Mouse (Mus musculus) CH12.LX (cell line): ENCODE measurements around the gene Fam49a. TPM values are rescaled to one million over a fixed set of nuclear protein-coding genes. Genes with fewer than 3 reads are reported as not detected.

Source experiments
- DNase-seq: peaks from one replicate; pipeline ENCODE4 v3.0.0-alpha.2; 2013; ENCODE audit errors: extremely low read depth
- H3K27ac ChIP-seq: 2 replicates; pipeline ENCODE4 v1.5.1; 2012; ENCODE audit warnings: low read depth, mild to moderate bottlenecking, control low read depth, moderate library complexity; ENCODE audit not compliant: insufficient read depth
- H3K27me3 ChIP-seq: replicated peaks from 2 replicates; pipeline ENCODE3; 2012; ENCODE audit warnings: inconsistent platforms
- H3K36me3 ChIP-seq, 2 experiments: replicated peaks in 1 of 2; 2 replicates each; pipeline versions ENCODE3 to v1.6.1; 2012; ENCODE audit warnings: inconsistent platforms in 1 of 2, low read length in 1 of 2, mild to moderate bottlenecking in 1 of 2, mixed read lengths in 1 of 2, moderate library complexity in 1 of 2; ENCODE audit not compliant: control insufficient read depth in 1 of 2, insufficient read depth in 1 of 2
- H3K4me1 ChIP-seq, 2 experiments: 2 replicates each; pipeline ENCODE4 v1.6.1; 2012; ENCODE audit warnings: inconsistent platforms in 1 of 2, moderate library complexity in 1 of 2; ENCODE audit not compliant: insufficient read depth in 2 of 2, control insufficient read depth in 1 of 2
- H3K4me2 ChIP-seq: 2 replicates; pipeline ENCODE4 v1.6.1; 2012; ENCODE audit warnings: low read depth, mild to moderate bottlenecking, control low read depth; ENCODE audit not compliant: poor library complexity, insufficient read depth, severe bottlenecking
- H3K4me3 ChIP-seq, 3 experiments: fragments of 150-350 bp in 1 of 3; sonication (generic) in 1 of 3; replicated peaks in 1 of 3; 2 replicates each; pipeline versions ENCODE3 to v1.5.1; 2011 to 2012; ENCODE audit warnings: low read depth in 2 of 3, low read length in 2 of 3, mild to moderate bottlenecking in 2 of 3, moderate library complexity in 2 of 3, control low read depth in 1 of 3, improper control_type of control experiment in 1 of 3, inconsistent platforms in 1 of 3, mixed read lengths in 1 of 3; ENCODE audit not compliant: poor library complexity in 1 of 3
- H3K79me2 ChIP-seq: replicated peaks from 2 replicates; pipeline ENCODE4 v1.6.1; 2012; ENCODE audit warnings: mild to moderate bottlenecking, moderate library complexity; ENCODE audit not compliant: control insufficient read depth, poor library complexity, insufficient read depth, severe bottlenecking; ENCODE audit errors: extremely low read depth
- H3K9ac ChIP-seq: 2 replicates; pipeline ENCODE4 v1.6.1; 2012; ENCODE audit warnings: low read depth, mild to moderate bottlenecking, control low read depth, moderate library complexity; ENCODE audit not compliant: insufficient read depth
- H3K9me3 ChIP-seq: replicated peaks from 2 replicates; pipeline ENCODE3; 2012; ENCODE audit warnings: low read length, inconsistent platforms, mixed read lengths
- BHLHE40 ChIP-seq: IDR thresholded peaks from 2 replicates; pipeline ENCODE4 v1.6.1; 2011; ENCODE audit warnings: mild to moderate bottlenecking, low read depth, low read length, improper control_type of control experiment
- CHD1 ChIP-seq: IDR thresholded peaks from 2 replicates; pipeline ENCODE4 v1.6.1; 2012; ENCODE audit warnings: low read depth, low read length, improper control_type of control experiment, inconsistent platforms
- CHD2 ChIP-seq: IDR thresholded peaks from 2 replicates; pipeline ENCODE4 v1.6.1; 2011; ENCODE audit warnings: low read length, improper control_type of control experiment
- CTCF ChIP-seq, 2 experiments: IDR thresholded peaks in 1 of 2; conservative IDR thresholded peaks in 1 of 2; 2 replicates each; pipeline ENCODE4 v1.5.1; 2011 to 2012; ENCODE audit warnings: low read depth in 2 of 2, low read length in 2 of 2, improper control_type of control experiment in 1 of 2, inconsistent platforms in 1 of 2, mild to moderate bottlenecking in 1 of 2, moderate library complexity in 1 of 2
- E2F4 ChIP-seq: IDR thresholded peaks from 2 replicates; pipeline ENCODE4 v1.6.1; 2011; ENCODE audit warnings: low read depth, low read length, improper control_type of control experiment; ENCODE audit not compliant: insufficient replicate concordance
- ELF1 ChIP-seq: IDR thresholded peaks from 2 replicates; pipeline ENCODE4 v1.6.1; 2014; ENCODE audit warnings: low read depth, mild to moderate bottlenecking, inconsistent platforms, low read length, improper control_type of control experiment
- EP300 ChIP-seq: IDR thresholded peaks from 2 replicates; pipeline ENCODE4 v1.6.1; 2011; ENCODE audit warnings: low read length, improper control_type of control experiment
- ETS1 ChIP-seq: conservative IDR thresholded peaks from 2 replicates; pipeline ENCODE4 v1.6.1; 2012; ENCODE audit warnings: low read depth, mild to moderate bottlenecking, inconsistent platforms, low read length, improper control_type of control experiment, moderate library complexity
- GABPA ChIP-seq: IDR thresholded peaks from 2 replicates; pipeline ENCODE4 v1.6.1; 2012; ENCODE audit warnings: low read depth, low read length, improper control_type of control experiment, inconsistent platforms; ENCODE audit not compliant: insufficient replicate concordance
- HCFC1 ChIP-seq: IDR thresholded peaks from 2 replicates; pipeline ENCODE4 v1.6.1; 2012; ENCODE audit warnings: low read depth, mild to moderate bottlenecking, inconsistent platforms, low read length, improper control_type of control experiment
- JUN ChIP-seq: IDR thresholded peaks from 2 replicates; pipeline ENCODE4 v1.6.1; 2011; ENCODE audit warnings: low read depth, mild to moderate bottlenecking, low read length, improper control_type of control experiment, moderate library complexity; ENCODE audit not compliant: insufficient read depth
- MAFK ChIP-seq: IDR thresholded peaks from 2 replicates; pipeline ENCODE4 v1.6.1; 2011; ENCODE audit warnings: low read length, improper control_type of control experiment; ENCODE audit not compliant: insufficient replicate concordance
- MAX ChIP-seq: IDR thresholded peaks from 2 replicates; pipeline ENCODE4 v1.6.1; 2011; ENCODE audit warnings: low read length, improper control_type of control experiment
- MAZ ChIP-seq: IDR thresholded peaks from 2 replicates; pipeline ENCODE4 v1.6.1; 2012; ENCODE audit warnings: low read depth, mild to moderate bottlenecking, inconsistent platforms, low read length, improper control_type of control experiment, moderate library complexity
- MEF2A ChIP-seq: IDR thresholded peaks from 2 replicates; pipeline ENCODE4 v1.6.1; 2014; ENCODE audit warnings: low read depth, mild to moderate bottlenecking, inconsistent platforms, low read length, improper control_type of control experiment, borderline replicate concordance
- MXI1 ChIP-seq: IDR thresholded peaks from 2 replicates; pipeline ENCODE4 v1.6.1; 2011; ENCODE audit warnings: mild to moderate bottlenecking, low read depth, low read length, improper control_type of control experiment
- MYC ChIP-seq: IDR thresholded peaks from 2 replicates; pipeline ENCODE4 v1.6.1; 2011; ENCODE audit warnings: low read depth, mild to moderate bottlenecking, improper control_type of control experiment, low read length
- NELFE ChIP-seq: IDR thresholded peaks from 2 replicates; pipeline ENCODE4 v1.6.1; 2011; ENCODE audit warnings: low read depth, low read length, improper control_type of control experiment
- NRF1 ChIP-seq: IDR thresholded peaks from 2 replicates; pipeline ENCODE4 v1.6.1; 2014; ENCODE audit warnings: low read depth, mild to moderate bottlenecking, inconsistent platforms, low read length, improper control_type of control experiment, moderate library complexity
- PAX5 ChIP-seq: IDR thresholded peaks from 2 replicates; pipeline ENCODE4 v1.6.1; 2012; ENCODE audit warnings: low read length, inconsistent platforms, mixed read lengths
- POLR2A ChIP-seq: IDR thresholded peaks from 2 replicates; pipeline ENCODE4 v1.6.1; 2011; ENCODE audit warnings: low read depth, mild to moderate bottlenecking, improper control_type of control experiment, low read length
- RAD21 ChIP-seq: IDR thresholded peaks from 2 replicates; pipeline ENCODE4 v1.6.1; 2011; ENCODE audit warnings: low read depth, mild to moderate bottlenecking, low read length, improper control_type of control experiment, moderate library complexity
- SIN3A ChIP-seq: IDR thresholded peaks from 2 replicates; pipeline ENCODE4 v1.6.1; 2012; ENCODE audit warnings: low read length, improper control_type of control experiment, inconsistent platforms
- SMC3 ChIP-seq: IDR thresholded peaks from 2 replicates; pipeline ENCODE4 v1.6.1; 2011; ENCODE audit warnings: low read depth, low read length, improper control_type of control experiment
- TBP ChIP-seq: conservative IDR thresholded peaks from 2 replicates; pipeline ENCODE4 v1.6.1; 2011; ENCODE audit warnings: low read depth, low read length, improper control_type of control experiment
- TCF12 ChIP-seq: IDR thresholded peaks from 2 replicates; pipeline ENCODE4 v1.6.1; 2014; ENCODE audit warnings: low read depth, mild to moderate bottlenecking, inconsistent platforms, low read length, improper control_type of control experiment
- UBTF ChIP-seq: IDR thresholded peaks from 2 replicates; pipeline ENCODE4 v1.6.1; 2012; ENCODE audit warnings: low read depth, mild to moderate bottlenecking, inconsistent platforms, low read length, improper control_type of control experiment, moderate library complexity
- USF1 ChIP-seq: IDR thresholded peaks from 2 replicates; pipeline ENCODE4 v1.6.1; 2014; ENCODE audit warnings: low read depth, mild to moderate bottlenecking, inconsistent platforms, low read length, improper control_type of control experiment
- USF2 ChIP-seq: conservative IDR thresholded peaks from 2 replicates; pipeline ENCODE4 v1.6.1; 2011; ENCODE audit warnings: low read depth, low read length, improper control_type of control experiment
- ZC3H11A ChIP-seq: IDR thresholded peaks from 2 replicates; pipeline ENCODE4 v1.6.1; 2012; ENCODE audit warnings: low read depth, mild to moderate bottlenecking, inconsistent platforms, low read length, improper control_type of control experiment
- ZKSCAN1 ChIP-seq: IDR thresholded peaks from 2 replicates; pipeline ENCODE4 v1.6.1; 2012; ENCODE audit warnings: low read depth, inconsistent platforms, low read length, improper control_type of control experiment, borderline replicate concordance
- ZMIZ1 ChIP-seq: IDR thresholded peaks from 2 replicates; pipeline ENCODE4 v1.6.1; 2012; ENCODE audit warnings: low read depth, mild to moderate bottlenecking, inconsistent platforms, low read length, improper control_type of control experiment
- ZNF384 ChIP-seq: IDR thresholded peaks from 2 replicates; pipeline ENCODE4 v1.6.1; 2012; ENCODE audit warnings: low read depth, low read length, improper control_type of control experiment, inconsistent platforms
- dilution Hi-C: fragments of 300-500 bp; cut with MboI; formaldehyde crosslinking; loops from 2 replicates; pipeline ENCODE4 v1.14.3; 2020; ENCODE audit warnings: low sequenced_read_pairs; ENCODE audit not compliant: extremely low pct_unique_long_range_greater_than_20kb, extremely low pct_ligation_motif_present
- in situ Hi-C: fragments of 300-500 bp; cut with MboI; formaldehyde crosslinking; loops from 3 replicates; pipeline ENCODE4 v1.14.3; 2019; ENCODE audit warnings: low sequenced_read_pairs, low pct_ligation_motif_present, low pct_unique_long_range_greater_than_20kb, mixed read lengths
- polyA plus RNA-seq: library from polyadenylated mRNA; unstranded; fragments of >175 nt; gene quantifications from 2 replicates; pipeline ENCODE4 v1.2.1, GENCODE M21; 2012; ENCODE audit warnings: low read depth; ENCODE audit not compliant: insufficient read length
- total RNA-seq, 2 experiments: library from RNA; depleted of rRNA; stranded (reverse); fragments of 300-350 nt in 1 of 2; fragments of >200 nt in 1 of 2; gene quantifications; 2 replicates each; pipeline ENCODE4 v1.2.3; 2012 to 2014

Fam49a gene
- total and polyA plus RNA-seq, 3 experiments: 11.4 to 21.3 (median 17.9) TPM

DNA sequence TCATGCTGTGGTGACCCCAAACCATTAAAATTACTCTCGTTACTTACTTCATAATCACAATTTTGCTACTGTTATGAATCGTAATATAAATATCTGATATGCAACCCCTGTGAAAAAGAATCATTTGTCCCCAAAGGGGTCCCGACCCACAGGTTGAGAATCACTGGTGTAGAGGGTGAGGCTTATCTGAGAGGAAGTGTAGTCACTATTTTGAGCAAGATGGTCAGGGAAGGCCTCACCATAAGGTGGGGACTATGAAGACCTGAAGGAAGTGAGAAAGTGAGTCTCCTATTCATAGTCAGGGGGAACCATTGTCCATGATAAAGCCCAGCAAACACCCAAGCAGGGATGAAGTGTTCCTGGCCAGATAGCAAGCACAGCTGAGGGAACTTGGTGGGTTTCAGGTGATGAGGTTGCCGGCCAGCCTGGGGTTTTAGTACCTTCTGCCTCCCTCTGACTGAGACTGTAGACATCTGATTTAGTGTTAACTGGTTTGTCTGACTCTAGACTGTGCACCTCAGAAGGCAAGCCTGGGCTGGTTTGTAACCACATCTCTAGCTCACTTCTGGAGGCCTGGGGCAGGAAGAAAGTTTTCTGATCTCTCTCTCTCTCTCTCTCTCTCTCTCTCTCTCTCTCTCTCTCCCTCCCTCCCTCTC, 13.3 kb downstream of the Fam49a start (continued):
- TF ChIP-seq USF2: no peak
- peak; percentile 36; the same call in 1 of the 2 replicates for TF ChIP-seq NELFE

DNA sequence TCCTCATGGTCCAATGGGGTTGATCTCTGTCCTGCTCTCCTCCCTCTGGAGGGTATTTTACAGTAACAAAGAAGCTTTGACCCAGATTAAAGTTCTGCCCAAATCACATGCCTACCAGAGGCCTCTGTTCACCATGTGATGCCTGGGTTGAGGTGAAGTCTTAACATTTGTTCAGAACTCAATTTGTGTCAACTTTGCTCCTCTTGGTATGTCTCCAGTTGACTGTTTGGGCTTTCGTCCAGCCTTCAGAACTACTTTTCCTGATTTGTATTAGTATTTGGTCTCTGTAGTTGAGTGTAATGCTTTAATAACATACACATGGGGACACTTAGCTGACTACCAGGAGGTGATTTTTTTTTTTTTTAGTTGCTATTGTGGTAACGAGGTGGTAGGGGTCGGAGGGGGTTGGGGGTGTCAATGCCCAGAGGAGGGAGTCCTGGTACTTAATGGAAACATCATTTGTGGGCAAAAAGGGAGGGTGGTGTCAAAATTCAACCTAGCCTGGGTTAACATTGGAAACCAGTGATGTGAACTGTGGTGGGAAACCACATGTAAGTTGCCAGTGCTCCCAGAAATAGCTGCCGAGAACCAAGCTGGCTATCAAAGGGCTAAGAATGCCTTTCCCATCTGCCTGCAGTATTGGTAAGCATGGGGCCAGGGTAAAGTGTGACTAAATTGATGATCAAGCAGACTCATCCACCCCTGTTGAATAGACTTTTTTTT, 16.0 kb downstream of the Fam49a start:
- Histone ChIP-seq H3K27me3 (no peaks in the 10 kb centered on the region), H3K9ac (peak overlapping the region; percentile 23; the same call in 1 of the 2 replicates), H3K79me2 (no peaks in the 10 kb centered on the region), H3K4me2 (peak overlapping the region; percentile 92), H3K27ac (no peak overlapping the region; the same call in 1 of the 2 replicates), H3K9me3 (no peaks in the 10 kb centered on the region), H3K4me1 (peaks cover 25 to 72% of the 10 kb centered on the region in 2 experiments), H3K36me3 (peaks cover 0 to 15% of the 10 kb centered on the region in 2 experiments), H3K4me3 (no peak overlapping the region)
- no peak for DNase-seq
- in situ Hi-C loops: no loop called here
- dilution Hi-C loops: no loop called here
- TF ChIP-seq MYC: 0 out of 2 replicates have a peak, but pooled peaks have one; percentile 59
- TF ChIP-seq TBP: no peak
- 0 out of 2 replicates have a peak, but pooled peaks have one; percentile 17 for TF ChIP-seq ETS1
- TF ChIP-seq SMC3: no peak
- TF ChIP-seq CHD2: no peak
- TF ChIP-seq CHD1: no peak
- TF ChIP-seq ELF1: no peak
- TF ChIP-seq TCF12: no peak
- no peak for TF ChIP-seq MAFK
- TF ChIP-seq EP300: peak; percentile 13; the same call in 1 of the 2 replicates
- peak; percentile 26 for TF ChIP-seq BHLHE40
- no peak for TF ChIP-seq NRF1
- no peak for TF ChIP-seq ZKSCAN1
- TF ChIP-seq POLR2A: no peak
- TF ChIP-seq E2F4: no peak
- no peak for TF ChIP-seq USF2
- TF ChIP-seq GABPA: no peak
- TF ChIP-seq MAX: 0 out of 2 replicates have a peak, but pooled peaks have one; percentile 32
- no peak for TF ChIP-seq ZMIZ1
- TF ChIP-seq HCFC1: no peak
- TF ChIP-seq ZNF384: no peak; the same call in 1 of the 2 replicates
- TF ChIP-seq NELFE: no peak
- TF ChIP-seq PAX5: no peak
- no peak for TF ChIP-seq SIN3A
- TF ChIP-seq USF1: no peak
- no peak for TF ChIP-seq CTCF (conservative IDR thresholded peaks at IDR 0.05 in 1 of 2, IDR thresholded peaks at IDR 0.05 in 1 of 2; ENCODE audit: low read depth in 2 of 2, low read length in 2 of 2)
- TF ChIP-seq MXI1: no peak
- TF ChIP-seq UBTF: no peak
- peak; percentile 76 for TF ChIP-seq MEF2A
- no peak for TF ChIP-seq RAD21
- TF ChIP-seq MAZ: no peak
- no peak for TF ChIP-seq ZC3H11A
- TF ChIP-seq JUN: no peak
